Mouse (Mus musculus): ENCODE measurements at regions not wholly inside any gene's neighbourhood (a gene's known extent, or its start where the extent isn't known, plus 50 kb on each side); places are given as distances from the start of the nearest gene placed in this dataset.
"Not testable (repeated sequence)": the region's sequence is repeated elsewhere in the genome, so short reads cannot be mapped to it uniquely, and the experiment has no call there.

DNA sequence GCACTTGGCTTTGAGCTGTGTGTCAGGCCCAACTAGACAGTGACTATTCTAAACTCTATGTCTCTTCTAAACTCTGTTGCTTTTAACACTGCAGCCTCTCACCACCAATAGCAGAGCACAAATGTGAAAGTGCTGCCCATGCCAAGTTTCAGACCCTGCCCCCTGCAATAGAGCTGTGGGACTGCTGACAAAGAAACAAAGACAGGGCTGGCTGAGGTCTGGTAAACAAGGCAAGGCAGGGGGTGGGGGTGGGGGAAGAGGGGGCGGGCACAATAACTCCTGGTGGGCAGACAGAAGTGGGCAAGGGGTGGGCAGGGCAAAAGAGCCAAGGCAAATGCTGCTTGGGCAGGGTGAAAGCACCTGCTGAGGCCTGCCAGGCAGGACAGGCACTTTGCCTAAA lies 172.9 kb upstream of the 9130204L05Rik start:
- Histone ChIP-seq H3K27me3 (ENCODE audit: control insufficient read depth, insufficient read depth, low read length) (no peaks in the 10 kb centered on the region), H3K9ac (ENCODE audit: low read length) (no peak overlapping the region), H3K27ac (ENCODE audit: low read depth, low read length) (no peak overlapping the region), H3K36me3 (ENCODE audit: control insufficient read depth, insufficient read depth, low read length) (no peaks in the 10 kb centered on the region), H3K4me1 (ENCODE audit: control insufficient read depth, insufficient read depth, low read length) (no peaks in the 10 kb centered on the region), H3K9me3 (ENCODE audit: control insufficient read depth, low read length) (no peaks in the 10 kb centered on the region), H3K4me3 (ENCODE audit: low read depth, low read length) (no peak overlapping the region), H3K4me2 (no peak overlapping the region)
- DNase-seq (ENCODE audit: low spot score, missing footprints) (no peak), ATAC-seq (ENCODE audit: low FRiP score) (peak; percentile 40; the same call in 1 of the 2 replicates)
- WGBS: 14% methylated on average over 1 of the region's 1 CpGs

DNA sequence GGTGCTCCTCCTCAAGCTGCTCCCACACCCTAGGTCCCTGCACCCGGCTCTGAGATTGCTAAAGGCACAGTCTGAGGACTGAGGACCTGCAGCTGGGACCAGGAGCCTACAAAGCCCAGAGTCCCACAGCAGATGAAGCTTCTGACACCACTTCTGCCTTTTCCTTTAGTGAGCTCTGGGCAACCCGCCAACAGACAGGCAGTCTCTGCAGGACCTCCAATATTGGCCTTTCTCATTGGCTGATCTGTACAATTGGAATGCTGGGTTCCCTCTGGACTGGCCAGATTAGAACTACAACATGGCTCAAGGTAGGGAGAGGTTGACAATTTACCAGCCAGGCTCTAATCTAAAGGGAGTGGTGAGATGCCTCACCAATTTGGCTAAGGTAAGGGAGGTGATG lies 164.3 kb upstream of the 9130204L05Rik start:
- H3K9me3 ChIP-seq (ENCODE audit: control insufficient read depth, low read length); H3K4me1 ChIP-seq (ENCODE audit: control insufficient read depth, insufficient read depth, low read length); H3K4me2 ChIP-seq; DNase-seq (ENCODE audit: low spot score, missing footprints); H3K36me3 ChIP-seq (ENCODE audit: control insufficient read depth, insufficient read depth, low read length); H3K27me3 ChIP-seq (ENCODE audit: control insufficient read depth, insufficient read depth, low read length); H3K4me3 ChIP-seq (ENCODE audit: low read depth, low read length); H3K27ac ChIP-seq (ENCODE audit: low read depth, low read length); ATAC-seq (ENCODE audit: low FRiP score); H3K9ac ChIP-seq (ENCODE audit: low read length): not testable (repeated sequence)
- WGBS: 78% methylated on average over 2 of the region's 2 CpGs

DNA sequence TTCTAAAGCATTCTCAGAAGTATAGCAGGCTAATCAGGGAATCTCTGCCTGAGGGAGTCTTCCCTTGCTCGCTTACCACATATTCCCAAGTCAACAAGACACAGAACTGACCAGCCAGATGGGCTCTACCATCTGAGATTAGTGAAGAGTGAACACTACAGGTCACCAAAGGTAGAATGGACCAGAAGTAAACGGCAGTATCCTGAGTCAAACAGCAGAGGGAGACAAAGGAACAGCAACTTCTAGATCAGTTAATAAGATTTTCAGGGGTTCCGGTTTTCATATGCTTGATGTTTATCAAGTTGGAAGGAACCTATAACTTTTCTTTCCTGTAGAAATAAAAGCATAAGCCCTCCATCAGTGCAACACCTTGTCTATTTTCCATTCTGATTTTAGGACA lies 132.6 kb upstream of the 9130204L05Rik start:
- no peaks in the 10 kb centered on the region for H3K27me3 ChIP-seq (ENCODE audit: control insufficient read depth, insufficient read depth, low read length)
- no peak overlapping the region for H3K4me2 ChIP-seq
- no peaks in the 10 kb centered on the region for H3K36me3 ChIP-seq (ENCODE audit: control insufficient read depth, insufficient read depth, low read length)
- H3K4me3 ChIP-seq (ENCODE audit: low read depth, low read length): no peak overlapping the region
- H3K9me3 ChIP-seq (ENCODE audit: control insufficient read depth, low read length): no peaks in the 10 kb centered on the region
- DNase-seq (ENCODE audit: low spot score, missing footprints): no peak
- no peaks in the 10 kb centered on the region for H3K4me1 ChIP-seq (ENCODE audit: control insufficient read depth, insufficient read depth, low read length)
- H3K27ac ChIP-seq (ENCODE audit: low read depth, low read length): no peak overlapping the region
- no peak for ATAC-seq (ENCODE audit: low FRiP score)
- WGBS: 61% methylated on average over 3 of the region's 3 CpGs
- no peak overlapping the region for H3K9ac ChIP-seq (ENCODE audit: low read length)

DNA sequence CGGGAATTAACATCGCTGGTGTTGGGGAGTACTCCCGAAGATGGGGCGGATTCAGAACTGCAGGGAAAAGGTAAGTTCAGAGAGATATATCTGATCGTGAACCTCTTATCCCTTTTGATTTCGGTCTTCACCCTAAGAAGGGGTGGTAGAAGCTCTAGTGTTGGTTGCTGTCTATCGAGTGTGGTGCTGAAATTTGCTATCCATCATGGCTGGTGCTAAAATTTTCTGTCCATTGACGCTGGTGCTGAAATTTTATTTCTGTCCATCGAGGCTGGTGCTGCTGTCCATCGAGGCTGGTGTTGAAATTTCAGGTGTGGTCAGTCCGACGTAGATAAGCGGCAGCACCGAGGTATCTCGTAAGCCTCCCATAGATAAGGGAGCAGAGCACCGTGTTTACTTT lies 122.7 kb upstream of the 9130204L05Rik start:
- H3K27ac ChIP-seq (ENCODE audit: low read depth, low read length): no peak overlapping the region
- H3K9me3 ChIP-seq (ENCODE audit: control insufficient read depth, low read length): peaks cover 7% of the 10 kb centered on the region
- no peaks in the 10 kb centered on the region for H3K4me1 ChIP-seq (ENCODE audit: control insufficient read depth, insufficient read depth, low read length)
- WGBS: 88% methylated on average over 16 of the region's 16 CpGs
- H3K27me3 ChIP-seq (ENCODE audit: control insufficient read depth, insufficient read depth, low read length): no peaks in the 10 kb centered on the region
- H3K36me3 ChIP-seq (ENCODE audit: control insufficient read depth, insufficient read depth, low read length): no peaks in the 10 kb centered on the region
- ATAC-seq (ENCODE audit: low FRiP score) (no peak), DNase-seq (ENCODE audit: low spot score, missing footprints) (no peak)
- H3K4me3 ChIP-seq (ENCODE audit: low read depth, low read length): no peak overlapping the region
- H3K9ac ChIP-seq (ENCODE audit: low read length): no peak overlapping the region
- no peak overlapping the region for H3K4me2 ChIP-seq
